Mouse (Mus musculus): Measurements from ENCODE around the gene Pnrc2.

Gene Pnrc2

DNA sequence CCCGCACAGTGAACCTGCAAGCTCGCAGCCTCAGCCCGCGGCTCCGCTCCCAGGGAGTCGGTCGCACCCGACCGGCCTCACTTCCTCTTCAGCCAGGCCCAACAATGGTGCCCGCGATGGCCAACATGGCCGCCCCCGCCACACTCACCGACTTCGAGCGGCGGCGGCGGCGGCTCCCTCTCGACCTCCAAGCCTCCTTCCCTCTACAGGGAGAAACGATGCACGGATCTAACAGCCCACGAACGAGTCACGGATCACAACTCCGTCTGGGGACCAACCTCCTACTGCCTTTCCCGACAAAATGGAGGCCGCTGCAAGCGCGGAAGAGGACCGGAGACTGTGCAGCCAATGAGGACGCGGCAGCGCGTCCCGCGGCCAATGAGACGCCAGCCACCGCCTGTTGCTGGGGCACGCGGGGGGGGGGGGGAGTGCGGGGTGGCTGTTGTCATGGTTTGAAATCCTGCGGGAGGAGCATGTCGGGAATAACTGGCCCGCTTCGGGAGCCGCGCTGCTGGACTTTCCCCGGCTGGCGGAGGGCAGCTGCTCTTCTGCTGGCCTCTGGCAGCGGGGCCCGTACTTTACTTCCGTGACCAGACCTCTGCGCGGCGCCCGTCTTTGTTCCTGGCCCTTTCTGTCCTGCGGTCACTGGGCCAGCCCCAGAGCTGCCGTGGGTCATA is at the start of gene Pnrc2:
Gene Pnrc2, minus strand, starts transcription at position 325 of the 677 bp plus-strand sequence.
- DNase-seq (ENCODE audit: low read depth, low spot score) = peak; percentile 88

DNA sequence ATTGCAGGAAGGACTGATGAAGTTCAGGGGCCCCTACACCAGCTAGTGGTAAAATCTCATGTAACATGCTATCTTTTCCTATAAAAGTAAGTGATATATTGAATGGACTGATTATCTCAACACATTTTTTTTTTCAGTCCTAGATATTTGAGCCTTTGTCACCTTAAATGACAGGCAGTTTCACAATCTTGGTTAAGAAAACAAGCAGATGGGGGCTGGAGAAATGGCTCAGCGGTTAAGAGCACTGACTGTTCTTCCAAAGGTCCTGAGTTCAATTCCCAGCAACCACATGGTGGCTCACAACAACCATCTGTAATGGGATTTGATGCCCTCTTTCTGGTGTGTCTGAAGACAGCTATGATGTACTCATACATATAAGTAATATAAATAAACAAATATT is 48.5 kb upstream of the Pnrc2 start:
- no peak for DNase-seq (ENCODE audit: low read depth, low spot score)

DNA sequence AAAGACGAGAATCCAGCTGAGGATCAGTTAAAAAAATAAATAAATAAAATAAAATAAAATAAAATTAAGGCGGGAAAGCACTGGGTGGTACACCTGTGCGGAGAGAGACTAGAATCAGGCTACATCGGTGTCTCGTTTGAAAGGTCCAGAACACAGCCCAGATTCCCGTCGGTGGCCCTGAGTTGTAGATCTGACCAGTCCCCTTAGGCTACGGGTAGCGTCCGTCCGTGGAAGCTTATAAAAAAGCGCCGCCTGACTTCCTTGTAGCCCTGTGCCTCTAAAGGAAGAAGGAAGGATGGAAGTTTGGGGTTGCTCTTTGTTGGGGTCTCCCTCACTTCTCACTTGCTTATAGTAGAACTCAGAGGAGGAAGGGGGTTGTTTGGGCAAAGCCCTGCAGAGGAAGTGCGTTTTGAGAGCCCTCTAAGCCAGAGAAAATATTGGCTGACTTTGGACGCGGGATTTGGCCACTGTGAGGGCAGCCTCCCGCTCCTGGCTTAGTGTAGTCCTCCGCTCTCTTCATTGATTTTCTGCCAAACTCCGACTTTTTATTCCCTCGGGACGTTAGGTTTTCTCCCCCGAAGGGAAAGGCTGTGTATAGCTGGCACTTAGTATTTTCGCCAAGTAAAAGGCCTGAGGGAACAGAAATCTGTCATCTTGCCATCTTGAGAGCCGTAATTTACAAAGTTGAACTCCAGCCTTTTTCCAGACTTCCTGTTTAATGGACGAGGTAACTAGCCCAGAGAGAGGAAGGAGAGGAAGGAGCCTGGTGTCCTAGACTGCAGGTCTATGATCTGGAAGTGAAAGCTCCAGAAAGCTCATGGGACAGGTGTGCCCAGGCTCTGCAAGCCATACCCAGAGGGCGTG is 47.8 kb upstream of the Pnrc2 start:
- no peak for DNase-seq (ENCODE audit: low read depth, low spot score)

DNA sequence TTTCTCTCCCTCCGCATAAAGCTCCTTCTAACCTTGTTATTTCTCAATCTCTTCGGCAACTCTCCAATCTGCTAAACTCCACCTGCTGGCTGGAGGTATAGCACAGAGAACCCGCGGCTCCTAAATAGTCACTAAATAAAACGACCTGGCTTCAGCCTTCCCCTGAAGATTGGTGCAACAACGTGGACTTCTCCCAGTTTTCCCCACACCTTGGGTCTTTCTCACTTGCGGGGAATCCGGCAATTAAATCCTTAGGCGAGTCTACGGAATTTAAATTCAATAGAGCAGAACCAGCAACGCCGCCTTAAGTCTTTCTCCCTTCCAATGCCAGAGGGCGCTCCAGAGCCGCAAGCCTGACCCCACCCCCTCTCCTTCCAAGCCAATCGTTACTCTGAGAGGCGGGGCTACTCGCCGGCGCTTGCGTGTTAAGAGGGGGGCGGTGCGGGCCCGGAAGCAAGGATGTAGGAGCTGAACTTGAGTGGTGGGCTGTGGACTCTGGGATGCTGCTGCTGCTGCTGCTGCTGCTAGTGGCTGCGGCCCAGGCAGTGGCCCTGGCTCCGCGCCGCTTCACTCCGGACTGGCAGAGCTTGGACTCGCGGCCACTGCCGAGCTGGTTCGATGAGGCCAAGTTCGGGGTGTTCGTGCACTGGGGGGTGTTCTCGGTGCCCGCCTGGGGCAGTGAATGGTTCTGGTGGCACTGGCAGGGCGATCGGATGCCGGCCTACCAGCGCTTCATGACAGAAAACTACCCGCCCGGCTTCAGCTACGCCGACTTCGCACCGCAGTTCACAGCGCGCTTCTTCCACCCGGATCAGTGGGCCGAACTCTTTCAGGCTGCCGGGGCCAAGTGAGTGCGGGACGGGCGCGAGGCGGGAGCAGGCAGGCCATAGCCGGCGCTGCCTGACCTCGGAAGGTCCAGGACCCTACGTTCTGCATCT is 46.9 kb upstream of the Pnrc2 start, which contains the start of gene Fuca1:
Gene Fuca1, plus strand, starts transcription at position 432 of the 938 bp plus-strand sequence.
- DNase-seq (ENCODE audit: low read depth, low spot score) = peak; percentile 93

DNA sequence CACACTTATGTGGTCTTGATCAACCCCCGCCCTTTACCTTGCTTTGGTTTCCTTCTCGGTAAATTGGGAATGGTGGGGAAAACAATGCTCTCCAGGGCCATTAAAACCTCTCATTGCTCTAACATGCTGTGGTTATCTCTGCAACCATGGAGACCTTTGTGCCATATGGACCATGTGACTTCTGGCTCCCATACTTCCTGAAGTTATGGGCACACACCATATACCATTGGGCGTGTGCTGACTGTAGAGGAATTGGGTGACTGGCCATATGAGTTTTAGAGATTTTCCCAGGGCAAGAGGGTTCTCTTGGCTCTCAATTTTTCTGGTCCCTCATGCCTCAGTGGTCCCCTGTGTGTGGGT is 45.6 kb upstream of the Pnrc2 start:
- no peak for DNase-seq (ENCODE audit: low read depth, low spot score)

DNA sequence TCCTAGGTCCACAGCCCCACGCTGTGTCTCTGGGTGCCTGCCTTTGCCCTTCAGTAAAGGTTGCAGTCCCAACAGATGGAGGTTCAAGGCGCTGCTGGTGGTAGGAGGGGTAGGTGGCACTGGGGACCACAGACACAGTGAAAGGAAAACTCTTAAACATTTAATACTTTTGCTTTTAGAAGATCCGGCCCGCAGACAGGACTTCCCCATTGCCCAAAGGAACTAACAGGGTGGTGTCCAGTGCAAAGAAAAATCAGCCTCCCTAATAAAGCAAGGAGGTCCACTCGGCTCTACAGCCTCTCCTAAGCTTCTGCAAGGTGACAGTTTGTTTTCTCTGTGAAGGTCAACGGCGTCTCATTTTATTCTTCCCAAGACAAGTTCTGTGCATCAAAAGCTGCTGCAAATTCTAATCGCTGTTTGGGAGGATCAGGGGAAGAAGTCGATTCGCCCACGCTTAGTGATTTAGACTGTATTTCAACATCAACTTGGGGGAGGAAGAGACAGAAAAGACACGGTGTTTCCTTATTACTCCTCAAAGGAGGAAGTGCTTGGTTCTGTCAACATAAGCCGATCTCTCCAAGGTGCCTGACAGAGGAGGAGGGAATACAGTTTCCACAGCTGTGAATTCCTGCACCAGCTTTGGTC is 45.1 kb upstream of the Pnrc2 start:
- DNase-seq (ENCODE audit: low read depth, low spot score) = no peak

DNA sequence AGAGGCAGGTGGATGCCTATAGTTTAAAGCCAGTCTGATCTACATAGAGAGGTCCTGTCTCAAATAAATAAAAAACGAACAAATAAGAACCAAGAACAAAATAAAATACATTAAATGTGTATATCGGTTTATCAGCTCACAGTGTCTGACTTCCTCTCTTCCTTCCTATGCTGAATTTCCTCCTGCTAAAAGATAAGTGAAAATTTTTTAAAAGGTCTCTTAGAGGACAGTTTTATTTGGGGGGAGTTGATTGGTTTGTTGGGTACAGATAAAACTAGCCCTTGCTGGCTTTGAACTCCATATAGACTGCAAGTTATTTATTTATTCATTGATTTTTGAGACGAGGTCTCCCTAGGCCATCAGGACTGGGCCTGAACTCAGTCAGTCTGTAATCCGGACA is 39.8 kb upstream of the Pnrc2 start:
- no peak for DNase-seq (ENCODE audit: low read depth, low spot score)

DNA sequence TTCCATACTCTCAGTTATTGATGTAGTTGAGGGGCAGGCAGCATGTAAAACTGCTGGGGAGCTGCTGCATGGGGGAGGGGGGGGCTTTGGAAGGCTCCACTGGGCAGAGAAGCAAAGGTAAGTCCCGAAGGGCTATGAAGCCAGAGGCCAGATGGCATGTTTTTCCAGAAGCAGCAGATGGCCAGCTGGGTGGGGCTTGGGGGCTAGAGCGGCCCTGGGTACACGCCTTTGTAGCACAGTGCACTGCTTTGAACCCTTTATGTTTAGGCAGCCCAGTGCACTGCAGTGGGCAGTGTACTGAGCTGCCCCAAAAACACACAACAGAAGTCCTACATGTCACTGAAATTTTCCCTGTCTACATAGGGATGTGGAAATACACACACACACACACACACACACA is 39.2 kb upstream of the Pnrc2 start:
- no peak for DNase-seq (ENCODE audit: low read depth, low spot score)

DNA sequence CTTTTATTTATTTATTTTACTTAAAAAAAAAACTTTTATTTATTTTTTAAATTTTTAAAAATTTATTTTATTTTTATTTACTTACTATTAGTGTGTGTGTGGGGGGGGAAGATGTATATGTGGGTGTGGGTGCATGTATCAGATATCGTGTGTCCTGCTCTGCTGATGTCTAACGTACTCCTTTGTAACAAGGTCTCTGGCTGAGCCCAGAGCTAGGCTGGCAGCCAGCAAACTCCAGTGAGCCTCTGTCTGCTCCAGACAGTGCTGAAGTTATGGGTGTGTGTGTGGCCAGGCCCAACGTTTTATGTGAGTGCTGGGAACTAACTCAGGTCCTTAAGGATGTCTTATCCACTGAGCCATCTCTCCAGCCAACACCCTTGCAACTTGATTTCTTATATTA is 38.5 kb upstream of the Pnrc2 start:
- no peak for DNase-seq (ENCODE audit: low read depth, low spot score)

DNA sequence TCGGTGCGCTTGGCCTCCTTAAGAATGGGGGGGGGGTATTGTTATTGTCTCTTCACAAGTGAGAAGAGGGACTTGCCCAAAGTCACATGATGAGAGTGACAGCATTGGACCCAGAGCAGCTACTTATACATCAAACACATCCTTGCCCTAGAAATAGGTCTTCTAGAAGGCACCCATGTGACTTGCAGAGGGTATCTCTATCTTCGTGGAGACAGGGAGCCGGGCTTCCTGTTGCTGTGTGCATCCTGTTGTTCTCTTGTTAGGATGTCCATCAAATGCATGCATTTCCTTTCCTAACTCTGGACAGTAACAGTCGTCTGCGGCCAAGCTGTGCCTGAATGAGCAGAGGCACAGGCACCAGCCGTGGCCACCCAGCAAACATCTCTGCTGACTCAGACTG is 37.9 kb upstream of the Pnrc2 start:
- DNase-seq (ENCODE audit: low read depth, low spot score) = no peak

DNA sequence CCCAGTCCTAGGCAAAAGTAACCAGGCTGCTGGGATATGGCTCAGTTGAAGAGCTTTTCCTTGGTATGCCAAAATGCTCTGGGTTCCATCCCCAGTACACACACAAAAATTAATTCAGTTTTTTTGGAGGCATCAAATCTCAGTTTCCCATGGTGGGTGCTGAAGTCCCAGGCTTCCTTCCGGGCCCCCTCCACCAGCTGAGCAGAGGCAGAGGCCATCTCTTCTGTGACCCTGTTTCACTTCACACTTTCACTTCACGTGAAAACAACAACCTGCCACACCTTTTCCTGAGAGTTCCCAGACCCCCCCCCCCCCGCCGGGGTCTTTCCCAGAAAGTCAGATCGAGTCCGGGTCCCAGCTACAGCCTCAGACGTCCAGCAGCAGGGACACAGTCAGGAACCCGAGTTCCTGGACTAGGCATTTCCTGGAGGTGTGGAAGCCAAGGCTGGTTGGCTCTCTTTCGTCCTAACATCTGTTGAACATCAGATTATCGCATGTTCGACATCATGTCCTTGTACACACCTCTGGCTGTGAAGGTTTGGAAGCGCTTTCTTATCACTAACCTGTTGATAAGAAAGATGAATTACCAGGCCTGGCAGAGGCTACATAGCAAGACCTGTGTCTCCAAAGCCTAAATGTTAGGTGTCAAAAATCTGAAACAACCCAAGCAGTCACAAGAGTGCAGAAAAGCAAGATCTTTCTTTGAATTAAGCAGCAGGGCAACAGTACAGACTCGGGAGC is 35.8 kb upstream of the Pnrc2 start:
- no peak for DNase-seq (ENCODE audit: low read depth, low spot score)

DNA sequence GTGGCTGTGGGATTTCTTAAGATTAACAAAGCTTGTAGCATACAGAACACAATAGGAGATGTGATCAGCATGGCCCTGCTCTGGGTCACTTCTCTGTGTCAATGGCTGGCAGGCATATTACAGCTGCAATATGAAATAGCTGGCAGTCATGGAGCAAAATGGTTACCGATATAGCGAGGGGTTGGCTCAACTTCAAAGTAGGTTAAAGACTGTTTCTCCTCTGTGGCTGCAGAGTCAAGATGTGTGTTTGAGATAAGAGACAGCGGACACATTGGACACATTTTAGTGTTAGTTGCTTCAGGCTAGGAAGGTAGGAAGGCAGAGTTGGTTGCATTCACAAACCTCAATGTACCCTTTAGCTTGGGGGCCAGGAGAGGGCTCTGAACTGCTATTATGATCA is 33.0 kb upstream of the Pnrc2 start:
- no peak for DNase-seq (ENCODE audit: low read depth, low spot score)

DNA sequence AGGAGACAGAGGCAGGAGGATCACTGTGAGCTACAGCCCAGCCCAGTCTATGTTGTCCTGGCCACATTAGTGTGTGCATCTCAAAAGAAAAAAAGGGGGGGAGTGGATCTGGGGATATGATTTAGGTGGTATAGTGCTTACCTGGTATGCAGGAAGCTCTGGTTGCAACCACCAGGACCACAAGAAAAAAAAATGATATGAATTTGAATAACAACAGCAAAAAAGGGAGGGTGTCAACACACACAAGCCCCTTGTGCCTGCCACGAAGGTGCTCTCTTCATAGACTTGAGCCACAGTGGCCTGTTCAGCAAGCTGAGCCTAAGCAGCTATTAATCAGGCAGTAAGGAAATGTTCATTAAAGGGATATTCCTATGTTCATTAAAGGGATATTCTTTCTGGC is 31.2 kb upstream of the Pnrc2 start:
- no peak for DNase-seq (ENCODE audit: low read depth, low spot score)

DNA sequence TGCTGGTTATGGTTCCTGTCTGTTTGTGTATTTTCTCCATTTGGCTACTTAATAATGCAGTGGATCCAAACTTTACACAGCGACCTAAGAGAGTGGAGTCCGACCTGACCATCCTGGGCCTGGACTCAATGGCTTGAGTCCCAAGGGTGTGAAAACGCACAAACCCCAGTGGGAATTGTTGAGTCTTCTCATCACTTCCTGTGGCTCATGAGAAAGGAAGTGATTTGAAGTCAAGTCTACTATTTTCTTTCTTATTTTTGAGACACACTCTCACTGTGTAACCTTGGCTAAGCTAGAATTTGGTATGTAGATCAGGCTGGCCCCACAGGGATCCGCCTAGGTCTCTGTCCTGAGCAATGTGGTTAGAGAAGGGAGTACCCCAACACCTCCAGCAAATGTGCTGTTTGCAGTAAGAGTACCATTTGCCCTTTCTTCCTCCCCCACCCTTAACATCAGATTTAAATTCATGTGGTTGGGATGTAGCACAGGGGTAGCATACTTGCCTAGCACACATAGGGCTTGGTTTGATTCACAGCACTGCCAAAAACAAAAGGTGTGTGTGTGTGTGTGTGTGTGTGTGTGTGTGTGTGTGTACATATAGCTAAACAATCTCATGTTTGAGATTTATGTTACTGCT is 29.1 kb upstream of the Pnrc2 start:
- DNase-seq (ENCODE audit: low read depth, low spot score) = no peak

DNA sequence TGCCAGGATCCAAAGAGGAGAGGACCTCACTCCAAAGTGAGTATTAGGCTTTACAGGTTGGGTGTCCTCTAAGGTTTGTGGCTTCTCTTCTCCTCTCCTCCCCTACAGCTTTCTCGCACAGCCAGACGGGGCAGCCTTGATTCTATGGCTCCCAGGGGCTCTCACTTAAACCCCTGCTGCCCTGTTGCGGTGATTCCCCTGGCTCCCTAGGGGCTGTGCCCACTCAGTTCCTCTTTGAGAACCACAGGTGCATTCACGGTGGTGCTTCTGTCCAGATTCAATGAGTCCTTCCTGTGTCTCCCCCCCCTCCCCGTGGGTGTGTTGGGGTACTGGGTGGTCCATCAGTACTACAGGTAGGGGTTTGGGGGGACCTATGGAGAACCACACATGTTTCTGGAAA is 26.4 kb upstream of the Pnrc2 start:
- no peak for DNase-seq (ENCODE audit: low read depth, low spot score)

DNA sequence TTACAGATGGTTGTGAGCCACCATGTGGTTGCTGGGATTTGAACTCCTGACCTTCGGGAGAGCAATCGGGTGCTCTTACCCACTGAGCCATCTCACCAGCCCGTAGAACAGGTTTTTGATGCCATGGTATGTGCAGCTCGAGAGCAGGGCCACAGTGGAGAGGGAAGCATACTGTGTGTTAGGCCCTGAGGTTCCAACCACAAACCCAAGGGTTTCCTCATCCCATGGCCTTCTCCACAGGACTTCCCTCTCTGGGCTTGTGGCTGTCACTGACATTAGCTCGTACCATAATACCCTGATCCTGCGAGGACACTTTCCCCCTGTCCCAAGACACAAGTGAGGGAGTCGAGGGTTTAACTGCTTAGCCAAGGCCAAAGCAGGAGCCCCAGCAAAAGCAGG is 25.4 kb upstream of the Pnrc2 start:
- no peak for DNase-seq (ENCODE audit: low read depth, low spot score)

DNA sequence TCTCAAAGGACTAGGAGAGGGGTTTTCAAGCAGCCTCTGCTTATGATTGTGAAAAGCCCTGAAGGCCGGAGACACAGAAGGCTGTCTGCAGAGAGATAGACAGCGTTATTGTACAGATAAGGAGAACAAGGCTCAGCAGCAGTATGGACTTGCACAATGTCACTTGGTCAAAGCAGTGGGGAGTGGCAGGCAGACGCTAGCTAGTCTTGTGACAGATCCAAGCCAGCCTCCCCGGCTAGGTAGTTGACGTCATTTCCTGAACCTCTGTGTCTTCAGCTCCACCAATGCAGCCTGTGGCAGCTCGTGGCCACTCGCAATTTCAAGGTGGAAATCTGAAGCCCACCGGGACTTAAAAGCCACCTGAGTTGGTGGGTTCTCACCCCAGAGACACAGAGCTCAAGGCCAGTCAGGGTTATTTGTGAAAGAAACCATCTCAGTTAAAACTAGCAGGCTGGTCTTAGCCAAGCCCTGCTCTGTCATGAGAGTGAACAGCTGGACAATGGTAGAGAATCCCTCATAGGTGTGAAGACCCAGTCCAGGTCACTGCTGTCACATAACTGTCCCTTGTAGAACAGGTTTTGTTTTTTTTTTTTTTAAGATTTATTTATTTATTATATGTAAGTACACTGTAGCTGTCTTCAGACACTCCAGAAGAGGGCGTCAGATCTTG is 24.9 kb upstream of the Pnrc2 start:
- DNase-seq (ENCODE audit: low read depth, low spot score) = no peak

DNA sequence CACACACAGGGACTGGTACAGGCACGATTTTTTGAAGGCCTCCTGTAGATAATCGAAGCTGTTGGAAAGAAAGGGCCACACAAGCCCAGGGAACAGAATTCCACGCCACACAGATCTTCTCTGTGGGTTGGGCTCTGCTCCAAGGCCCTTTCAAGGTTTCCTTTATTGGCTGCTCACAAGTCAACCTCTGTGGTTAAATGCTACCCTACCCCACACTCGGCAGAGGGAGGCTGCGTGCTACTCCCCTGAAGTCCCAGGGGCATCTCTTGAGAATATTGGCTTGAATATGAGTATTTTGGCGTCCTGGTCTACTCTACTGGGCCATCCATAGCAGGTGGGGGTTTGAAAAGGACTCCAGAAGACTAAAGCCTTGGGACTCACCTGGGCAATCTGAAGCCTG is 22.5 kb upstream of the Pnrc2 start:
- DNase-seq (ENCODE audit: low read depth, low spot score) = no peak

DNA sequence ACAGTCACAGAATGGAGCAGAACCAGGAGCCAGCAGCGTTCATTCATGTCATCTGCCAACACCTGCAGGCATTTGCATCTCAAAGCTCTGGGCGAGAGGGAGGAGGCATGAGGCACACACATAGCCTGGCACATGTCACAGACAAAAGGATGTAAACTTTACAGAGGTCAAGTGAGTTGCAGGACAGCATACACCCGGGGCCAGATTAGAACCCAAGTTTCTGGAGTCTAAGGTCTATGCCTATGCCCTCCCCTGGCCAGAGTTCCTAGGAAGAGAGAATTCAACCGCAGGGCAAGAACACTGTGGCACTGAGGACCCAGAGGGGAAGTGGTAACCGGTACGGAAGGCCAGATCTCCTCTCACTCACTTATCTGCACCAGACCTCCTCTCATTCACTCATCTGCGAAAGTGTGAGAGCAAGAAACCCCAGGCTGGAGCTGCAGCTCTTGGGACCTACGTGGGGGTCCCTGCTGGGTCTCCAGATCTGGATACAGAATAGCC is 21.5 kb upstream of the Pnrc2 start, which contains the start of gene Cnr2:
Gene Cnr2, plus strand, starts transcription at position 324 of the 501 bp plus-strand sequence.
- DNase-seq (ENCODE audit: low read depth, low spot score) = no peak

DNA sequence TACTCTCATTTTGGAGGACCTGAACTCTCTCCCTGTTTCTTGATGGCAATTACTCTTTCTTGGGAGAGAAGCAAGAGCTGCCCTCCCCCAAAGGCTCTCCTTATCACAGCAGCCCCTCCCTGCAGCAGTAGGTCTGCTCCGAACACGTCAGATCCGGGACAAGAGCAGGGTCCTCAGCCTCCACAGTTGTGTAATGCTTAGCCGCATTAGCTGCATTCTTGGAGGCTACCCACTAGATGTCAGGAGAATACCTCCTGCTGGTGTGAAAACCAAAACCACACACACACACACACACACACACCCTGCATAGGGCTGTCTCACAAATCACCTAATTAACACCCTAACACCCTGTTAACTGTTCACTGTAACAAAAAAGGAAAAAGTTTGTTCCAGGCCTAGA is 19.2 kb upstream of the Pnrc2 start:
- DNase-seq (ENCODE audit: low read depth, low spot score) = no peak

All from c-Kit-negative CD71-positive TER-119-positive erythroid progenitor cells, embryonic 14.5 days (primary cell).